Mouse (Mus musculus) CH12.LX (cell line): Measurements from ENCODE around the gene Camk2b. TPM values are rescaled to one million over a fixed set of nuclear protein-coding genes. Genes with fewer than 3 reads are reported as not detected.
A peak's percentile ranks its signal among the peaks of the same experiment; 100 is the strongest.

Source experiments
- DNase-seq: peaks from one replicate; pipeline ENCODE4 v3.0.0-alpha.2; 2013; ENCODE audit errors: extremely low read depth
- H3K27ac ChIP-seq: 2 replicates; pipeline ENCODE4 v1.5.1; 2012; ENCODE audit warnings: low read depth, mild to moderate bottlenecking, control low read depth, moderate library complexity; ENCODE audit not compliant: insufficient read depth
- H3K27me3 ChIP-seq: replicated peaks from 2 replicates; pipeline ENCODE3; 2012; ENCODE audit warnings: inconsistent platforms
- H3K36me3 ChIP-seq, 2 experiments: replicated peaks in 1 of 2; 2 replicates each; pipeline versions ENCODE3 to v1.6.1; 2012; ENCODE audit warnings: inconsistent platforms in 1 of 2, low read length in 1 of 2, mild to moderate bottlenecking in 1 of 2, mixed read lengths in 1 of 2, moderate library complexity in 1 of 2; ENCODE audit not compliant: control insufficient read depth in 1 of 2, insufficient read depth in 1 of 2
- H3K4me1 ChIP-seq, 2 experiments: 2 replicates each; pipeline ENCODE4 v1.6.1; 2012; ENCODE audit warnings: inconsistent platforms in 1 of 2, moderate library complexity in 1 of 2; ENCODE audit not compliant: insufficient read depth in 2 of 2, control insufficient read depth in 1 of 2
- H3K4me2 ChIP-seq: 2 replicates; pipeline ENCODE4 v1.6.1; 2012; ENCODE audit warnings: low read depth, mild to moderate bottlenecking, control low read depth; ENCODE audit not compliant: poor library complexity, insufficient read depth, severe bottlenecking
- H3K4me3 ChIP-seq, 3 experiments: fragments of 150-350 bp in 1 of 3; sonication (generic) in 1 of 3; replicated peaks in 1 of 3; 2 replicates each; pipeline versions ENCODE3 to v1.5.1; 2011 to 2012; ENCODE audit warnings: low read depth in 2 of 3, low read length in 2 of 3, mild to moderate bottlenecking in 2 of 3, moderate library complexity in 2 of 3, control low read depth in 1 of 3, improper control_type of control experiment in 1 of 3, inconsistent platforms in 1 of 3, mixed read lengths in 1 of 3; ENCODE audit not compliant: poor library complexity in 1 of 3
- H3K79me2 ChIP-seq: replicated peaks from 2 replicates; pipeline ENCODE4 v1.6.1; 2012; ENCODE audit warnings: mild to moderate bottlenecking, moderate library complexity; ENCODE audit not compliant: control insufficient read depth, poor library complexity, insufficient read depth, severe bottlenecking; ENCODE audit errors: extremely low read depth
- H3K9ac ChIP-seq: 2 replicates; pipeline ENCODE4 v1.6.1; 2012; ENCODE audit warnings: low read depth, mild to moderate bottlenecking, control low read depth, moderate library complexity; ENCODE audit not compliant: insufficient read depth
- H3K9me3 ChIP-seq: replicated peaks from 2 replicates; pipeline ENCODE3; 2012; ENCODE audit warnings: low read length, inconsistent platforms, mixed read lengths
- BHLHE40 ChIP-seq: IDR thresholded peaks from 2 replicates; pipeline ENCODE4 v1.6.1; 2011; ENCODE audit warnings: mild to moderate bottlenecking, low read depth, low read length, improper control_type of control experiment
- CHD1 ChIP-seq: IDR thresholded peaks from 2 replicates; pipeline ENCODE4 v1.6.1; 2012; ENCODE audit warnings: low read depth, low read length, improper control_type of control experiment, inconsistent platforms
- CTCF ChIP-seq, 2 experiments: IDR thresholded peaks in 1 of 2; conservative IDR thresholded peaks in 1 of 2; 2 replicates each; pipeline ENCODE4 v1.5.1; 2011 to 2012; ENCODE audit warnings: low read depth in 2 of 2, low read length in 2 of 2, improper control_type of control experiment in 1 of 2, inconsistent platforms in 1 of 2, mild to moderate bottlenecking in 1 of 2, moderate library complexity in 1 of 2
- ETS1 ChIP-seq: conservative IDR thresholded peaks from 2 replicates; pipeline ENCODE4 v1.6.1; 2012; ENCODE audit warnings: low read depth, mild to moderate bottlenecking, inconsistent platforms, low read length, improper control_type of control experiment, moderate library complexity
- GABPA ChIP-seq: IDR thresholded peaks from 2 replicates; pipeline ENCODE4 v1.6.1; 2012; ENCODE audit warnings: low read depth, low read length, improper control_type of control experiment, inconsistent platforms; ENCODE audit not compliant: insufficient replicate concordance
- HCFC1 ChIP-seq: IDR thresholded peaks from 2 replicates; pipeline ENCODE4 v1.6.1; 2012; ENCODE audit warnings: low read depth, mild to moderate bottlenecking, inconsistent platforms, low read length, improper control_type of control experiment
- IRF4 ChIP-seq: IDR thresholded peaks from 2 replicates; pipeline ENCODE4 v1.6.1; 2014; ENCODE audit warnings: low read depth, mild to moderate bottlenecking, inconsistent platforms, low read length, improper control_type of control experiment
- JUN ChIP-seq: IDR thresholded peaks from 2 replicates; pipeline ENCODE4 v1.6.1; 2011; ENCODE audit warnings: low read depth, mild to moderate bottlenecking, low read length, improper control_type of control experiment, moderate library complexity; ENCODE audit not compliant: insufficient read depth
- JUND ChIP-seq: conservative IDR thresholded peaks from 2 replicates; pipeline ENCODE4 v1.6.1; 2011; ENCODE audit warnings: low read depth, low read length, improper control_type of control experiment
- KAT2A ChIP-seq: IDR thresholded peaks from 2 replicates; pipeline ENCODE4 v1.6.1; 2012; ENCODE audit warnings: low read length, improper control_type of control experiment, inconsistent platforms; ENCODE audit not compliant: insufficient replicate concordance
- MAFK ChIP-seq: IDR thresholded peaks from 2 replicates; pipeline ENCODE4 v1.6.1; 2011; ENCODE audit warnings: low read length, improper control_type of control experiment; ENCODE audit not compliant: insufficient replicate concordance
- MAZ ChIP-seq: IDR thresholded peaks from 2 replicates; pipeline ENCODE4 v1.6.1; 2012; ENCODE audit warnings: low read depth, mild to moderate bottlenecking, inconsistent platforms, low read length, improper control_type of control experiment, moderate library complexity
- MEF2A ChIP-seq: IDR thresholded peaks from 2 replicates; pipeline ENCODE4 v1.6.1; 2014; ENCODE audit warnings: low read depth, mild to moderate bottlenecking, inconsistent platforms, low read length, improper control_type of control experiment, borderline replicate concordance
- MYC ChIP-seq: IDR thresholded peaks from 2 replicates; pipeline ENCODE4 v1.6.1; 2011; ENCODE audit warnings: low read depth, mild to moderate bottlenecking, improper control_type of control experiment, low read length
- NELFE ChIP-seq: IDR thresholded peaks from 2 replicates; pipeline ENCODE4 v1.6.1; 2011; ENCODE audit warnings: low read depth, low read length, improper control_type of control experiment
- RAD21 ChIP-seq: IDR thresholded peaks from 2 replicates; pipeline ENCODE4 v1.6.1; 2011; ENCODE audit warnings: low read depth, mild to moderate bottlenecking, low read length, improper control_type of control experiment, moderate library complexity
- RCOR1 ChIP-seq: conservative IDR thresholded peaks from 2 replicates; pipeline ENCODE4 v1.6.1; 2012; ENCODE audit warnings: low read depth, mild to moderate bottlenecking, inconsistent platforms, low read length, improper control_type of control experiment
- SMC3 ChIP-seq: IDR thresholded peaks from 2 replicates; pipeline ENCODE4 v1.6.1; 2011; ENCODE audit warnings: low read depth, low read length, improper control_type of control experiment
- TBP ChIP-seq: conservative IDR thresholded peaks from 2 replicates; pipeline ENCODE4 v1.6.1; 2011; ENCODE audit warnings: low read depth, low read length, improper control_type of control experiment
- TCF12 ChIP-seq: IDR thresholded peaks from 2 replicates; pipeline ENCODE4 v1.6.1; 2014; ENCODE audit warnings: low read depth, mild to moderate bottlenecking, inconsistent platforms, low read length, improper control_type of control experiment
- USF1 ChIP-seq: IDR thresholded peaks from 2 replicates; pipeline ENCODE4 v1.6.1; 2014; ENCODE audit warnings: low read depth, mild to moderate bottlenecking, inconsistent platforms, low read length, improper control_type of control experiment
- USF2 ChIP-seq: conservative IDR thresholded peaks from 2 replicates; pipeline ENCODE4 v1.6.1; 2011; ENCODE audit warnings: low read depth, low read length, improper control_type of control experiment
- ZC3H11A ChIP-seq: IDR thresholded peaks from 2 replicates; pipeline ENCODE4 v1.6.1; 2012; ENCODE audit warnings: low read depth, mild to moderate bottlenecking, inconsistent platforms, low read length, improper control_type of control experiment
- ZKSCAN1 ChIP-seq: IDR thresholded peaks from 2 replicates; pipeline ENCODE4 v1.6.1; 2012; ENCODE audit warnings: low read depth, inconsistent platforms, low read length, improper control_type of control experiment, borderline replicate concordance
- ZMIZ1 ChIP-seq: IDR thresholded peaks from 2 replicates; pipeline ENCODE4 v1.6.1; 2012; ENCODE audit warnings: low read depth, mild to moderate bottlenecking, inconsistent platforms, low read length, improper control_type of control experiment
- dilution Hi-C: fragments of 300-500 bp; cut with MboI; formaldehyde crosslinking; loops from 2 replicates; pipeline ENCODE4 v1.14.3; 2020; ENCODE audit warnings: low sequenced_read_pairs; ENCODE audit not compliant: extremely low pct_unique_long_range_greater_than_20kb, extremely low pct_ligation_motif_present
- in situ Hi-C: fragments of 300-500 bp; cut with MboI; formaldehyde crosslinking; loops from 3 replicates; pipeline ENCODE4 v1.14.3; 2019; ENCODE audit warnings: low sequenced_read_pairs, low pct_ligation_motif_present, low pct_unique_long_range_greater_than_20kb, mixed read lengths
- polyA plus RNA-seq: library from polyadenylated mRNA; unstranded; fragments of >175 nt; gene quantifications from 2 replicates; pipeline ENCODE4 v1.2.1, GENCODE M21; 2012; ENCODE audit warnings: low read depth; ENCODE audit not compliant: insufficient read length
- total RNA-seq, 2 experiments: library from RNA; depleted of rRNA; stranded (reverse); fragments of 300-350 nt in 1 of 2; fragments of >200 nt in 1 of 2; gene quantifications; 2 replicates each; pipeline ENCODE4 v1.2.3; 2012 to 2014

Gene Camk2b
- total and polyA plus RNA-seq, 3 experiments: 0.08 to 0.26 (median 0.11) TPM

GRCm38 (mm10) chr11:5995989-5996388, 70.2 kb downstream of the Camk2b start:
- H3K36me3 ChIP-seq: peaks cover 0 to 2% of the 10 kb centered on the region in 2 experiments
- peaks cover 30 to 31% of the 10 kb centered on the region in 2 experiments for H3K4me1 ChIP-seq
- DNase-seq: peak; percentile 91
- in situ Hi-C loops (loop anchor here (5.0 kb wide), 2 partner anchors 201 to 271 kb away; partner anchors contain the start of gene Ddx56), dilution Hi-C loops (no loop called here)
- TF ChIP-seq CHD1 (no peak), MAFK (no peak), ZKSCAN1 (no peak), NELFE (peak; percentile 26; the same call in 1 of the 2 replicates), IRF4 (no peak), GABPA (no peak), ZMIZ1 (no peak), JUND (no peak), SMC3 (peak; percentile 99), USF2 (no peak), JUN (no peak), USF1 (no peak), MAZ (no peak), BHLHE40 (no peak), TCF12 (0 out of 2 replicates have a peak, but pooled peaks have one; percentile 27), ZC3H11A (peak; percentile 84), MEF2A (peak; percentile 7; the same call in 1 of the 2 replicates), HCFC1 (no peak), CTCF (conservative IDR thresholded peaks at IDR 0.05 in 1 of 2, IDR thresholded peaks at IDR 0.05 in 1 of 2; ENCODE audit: low read depth in 2 of 2, low read length in 2 of 2) (peak; percentile 90 to 99), TBP (no peak), RAD21 (peak; percentile 100), ETS1 (no peak), RCOR1 (no peak), KAT2A (no peak), MYC (no peak)
- H3K27me3 ChIP-seq: no peaks in the 10 kb centered on the region
- H3K79me2 ChIP-seq: no peaks in the 10 kb centered on the region
- no peak overlapping the region for H3K9ac ChIP-seq
- H3K4me3 ChIP-seq: no peak overlapping the region
- no peak overlapping the region for H3K4me2 ChIP-seq
- no peak overlapping the region for H3K27ac ChIP-seq
- no peaks in the 10 kb centered on the region for H3K9me3 ChIP-seq
